Mouse (Mus musculus): Measurements from ENCODE around the gene Zfp938. TPM values are rescaled to one million over a fixed set of nuclear protein-coding genes. Genes with fewer than 3 reads are reported as not detected.

Gene Zfp938
- total RNA-seq (2023) = 6.3 TPM

DNA sequence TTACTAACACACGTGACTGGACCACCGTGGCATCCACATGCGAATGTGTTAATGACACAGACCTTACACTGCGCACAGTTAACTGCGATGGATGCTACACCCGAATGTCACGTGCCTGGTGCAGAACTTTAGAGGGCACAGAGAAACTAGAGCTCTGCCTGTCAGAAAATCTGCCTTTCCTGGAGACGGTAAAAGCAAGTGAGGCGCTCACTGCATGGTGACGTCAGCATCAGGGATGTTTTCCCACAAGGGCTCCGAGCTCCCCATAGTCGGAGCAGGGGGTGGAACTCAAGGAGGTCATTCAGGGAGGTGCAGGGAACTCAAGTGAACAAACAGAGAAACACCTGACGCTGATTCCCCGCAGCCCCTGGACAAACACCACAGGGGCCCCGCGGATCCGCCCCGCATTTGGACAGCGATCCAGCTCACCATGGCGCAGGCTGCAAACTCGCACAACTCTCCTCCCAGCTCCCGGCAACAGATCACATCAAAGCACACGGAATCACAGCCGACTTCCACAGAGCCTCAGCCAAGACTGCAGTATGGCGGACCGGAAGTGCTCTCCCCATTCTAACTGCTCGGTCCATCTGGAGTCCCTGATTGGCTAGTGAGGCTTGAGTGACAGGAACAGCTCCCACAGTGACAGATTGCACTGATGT, at the start of gene Zfp938:
Zfp938 (minus strand) TSS at position 539 of the 659 bp plus-strand sequence.

Other genes with a start within 250 kb of the Zfp938 start
- gene Zfp873, start 193.2 kb downstream of the Zfp938 start, total RNA-seq (2023) = 5.8 TPM
- 5.5 TPM for gene BC024063, start 157.9 kb downstream of the Zfp938 start, total RNA-seq (2023)
- gene AU041133, start 113.3 kb downstream of the Zfp938 start, total RNA-seq (2023) = 5.0 TPM
- gene 4932415D10Rik, start 75.3 kb upstream of the Zfp938 start, total RNA-seq (2023) = not detected
- 4.3 TPM for gene Gm4924, start 113.0 kb upstream of the Zfp938 start, total RNA-seq (2023)

All from CD4-positive naive resting alpha-beta T cell, adult 57 days (primary cell).